7 mouse cellular contexts compared by ENCODE assay signal in genomic region chr7:142968809-142969511, GRCm38 (mm10). TPM values are rescaled to one million over a fixed set of nuclear protein-coding genes. Genes with fewer than 3 reads are reported as not detected.
DNase-seq lines count a peak whose midpoint lies in the region; ATAC-seq lines count a peak whose summit lies in the region.

Gene Ascl2, minus strand, starts transcription at chr7:142969264.

- peak within 1 kb of the TSS; percentile 60 for H3K9ac ChIP-seq in embryonic facial prominence, embryonic 13.5 days
- H3K9ac ChIP-seq in hindbrain, embryonic 14.5 days, result peak within 1 kb of the TSS; percentile 39
- H3K9ac ChIP-seq in liver, embryonic 16.5 days (ENCODE audit: low read depth, low read length), result no peak within 1 kb of the TSS
- H3K9ac ChIP-seq in neural tube, embryonic 15.5 days (replicated peaks), result peak within 1 kb of the TSS; percentile 48

- WGBS in embryonic facial prominence, embryonic 13.5 days, result under 1% methylated on average over 51 of the region's 51 CpGs
- WGBS in hindbrain, embryonic 14.5 days, result 1% methylated on average over 51 of the region's 51 CpGs
- 1% methylated on average over 49 of the region's 51 CpGs for WGBS in liver, embryonic 16.5 days (ENCODE audit: insufficient replicate concordance)
- WGBS in neural tube, embryonic 15.5 days, result under 1% methylated on average over 49 of the region's 51 CpGs

- H3K4me3 ChIP-seq in embryonic facial prominence, embryonic 13.5 days, result peak within 1 kb of the TSS; percentile 50
- H3K4me3 ChIP-seq in hindbrain, embryonic 14.5 days (replicated peaks; ENCODE audit: low read length), result peak within 1 kb of the TSS; percentile 42
- H3K4me3 ChIP-seq in liver, embryonic 16.5 days (ENCODE audit: low read depth, low read length), result peak within 1 kb of the TSS; percentile 46
- peak within 1 kb of the TSS; percentile 52 for H3K4me3 ChIP-seq in neural tube, embryonic 15.5 days (replicated peaks)

- no peaks in the 10 kb centered on the region for H3K9me3 ChIP-seq in embryonic facial prominence, embryonic 13.5 days
- no peaks in the 10 kb centered on the region for H3K9me3 ChIP-seq in hindbrain, embryonic 14.5 days (ENCODE audit: control insufficient read depth, low read length)
- H3K9me3 ChIP-seq in liver, embryonic 16.5 days (replicated peaks; ENCODE audit: control insufficient read depth, low read length), result no peaks in the 10 kb centered on the region
- H3K9me3 ChIP-seq in neural tube, embryonic 15.5 days (replicated peaks), result no peaks in the 10 kb centered on the region

- H3K4me2 ChIP-seq in embryonic facial prominence, embryonic 13.5 days, result peak within 1 kb of the TSS; percentile 97
- H3K4me2 ChIP-seq in hindbrain, embryonic 14.5 days (replicated peaks), result peak within 1 kb of the TSS; percentile 98
- H3K4me2 ChIP-seq in liver, embryonic 16.5 days (ENCODE audit: low read depth, low read length), result peak within 1 kb of the TSS; percentile 69
- H3K4me2 ChIP-seq in neural tube, embryonic 15.5 days, result peak within 1 kb of the TSS; percentile 99

- H3K4me1 ChIP-seq in embryonic facial prominence, embryonic 13.5 days, result peaks cover 22% of the 10 kb centered on the region
- H3K4me1 ChIP-seq in hindbrain, embryonic 14.5 days (replicated peaks; ENCODE audit: control insufficient read depth, insufficient read depth, low read length), result peaks cover 18% of the 10 kb centered on the region
- H3K4me1 ChIP-seq in liver, embryonic 16.5 days (ENCODE audit: control insufficient read depth, low read depth, low read length), result peaks cover 5% of the 10 kb centered on the region
- H3K4me1 ChIP-seq in neural tube, embryonic 15.5 days, result peaks cover 26% of the 10 kb centered on the region

- H3K36me3 ChIP-seq in embryonic facial prominence, embryonic 13.5 days, result no peaks in the 10 kb centered on the region
- H3K36me3 ChIP-seq in hindbrain, embryonic 14.5 days (replicated peaks; ENCODE audit: control insufficient read depth, insufficient read depth), result no peaks in the 10 kb centered on the region
- H3K36me3 ChIP-seq in liver, embryonic 16.5 days (ENCODE audit: control insufficient read depth, insufficient read depth), result no peaks in the 10 kb centered on the region
- no peaks in the 10 kb centered on the region for H3K36me3 ChIP-seq in neural tube, embryonic 15.5 days

- peaks cover 87% of the 10 kb centered on the region for H3K27me3 ChIP-seq in embryonic facial prominence, embryonic 13.5 days
- H3K27me3 ChIP-seq in hindbrain, embryonic 14.5 days (ENCODE audit: control insufficient read depth, insufficient read depth, low read length), result peaks cover 79% of the 10 kb centered on the region
- H3K27me3 ChIP-seq in liver, embryonic 16.5 days (ENCODE audit: control insufficient read depth, insufficient read depth, low read depth, low read length), result peaks cover 66% of the 10 kb centered on the region
- H3K27me3 ChIP-seq in neural tube, embryonic 15.5 days (replicated peaks), result peaks cover 84% of the 10 kb centered on the region

- H3K27ac ChIP-seq in embryonic facial prominence, embryonic 13.5 days, result no peak within 1 kb of the TSS
- H3K27ac ChIP-seq in hindbrain, embryonic 14.5 days, result no peak within 1 kb of the TSS
- H3K27ac ChIP-seq in liver, embryonic 16.5 days (ENCODE audit: low read length), result no peak within 1 kb of the TSS
- no peak within 1 kb of the TSS for H3K27ac ChIP-seq in neural tube, embryonic 15.5 days (replicated peaks)

- ATAC-seq in embryonic facial prominence, embryonic 13.5 days (ENCODE audit: insufficient number of reproducible peaks, insufficient read depth, low FRiP score, low TSS enrichment, low read depth), result no peak
- peak; percentile 64; the same call in 1 of the 2 replicates for ATAC-seq in hindbrain, embryonic 14.5 days (ENCODE audit: low FRiP score)
- no peak for ATAC-seq in liver, embryonic 16.5 days (ENCODE audit: low read depth)
- peak; percentile 79 for ATAC-seq in neural tube, embryonic 15.5 days (ENCODE audit: low FRiP score)

- peak; percentile 12 for DNase-seq in CD4-positive helper T cell, adult 2 months (ENCODE audit: low read depth, low spot score)
- peak; percentile 79 for DNase-seq in ES-CJ7 (ENCODE audit: low read depth, low spot score)
- DNase-seq in hindbrain, embryonic 14.5 days (ENCODE audit: low spot score), result peak; percentile 59
- DNase-seq in layer of hippocampus, adult 9-11 months, result no peak

RNA-seq across cellular contexts. Expression of gene Ascl2, which starts in this region (rescaled TPM):
- polyA plus RNA-seq in embryonic facial prominence, embryonic 13.5 days (2015; fragmentation: Nextera tagmentation; extraction: Ambion mirVana), result 0.41 and 1.3 TPM in 2 replicates
- 0.39 and 0.51 TPM in 2 replicates for polyA plus RNA-seq in hindbrain, embryonic 14.5 days (2014; fragmentation: Nextera tagmentation; extraction: Ambion mirVana)
- 0.29 and 0.91 TPM in 2 replicates for polyA plus RNA-seq in liver, embryonic 16.5 days (2015; fragmentation: Nextera tagmentation; extraction: Ambion mirVana)
- 0.58 and 1.5 TPM in 2 replicates for polyA plus RNA-seq in neural tube, embryonic 15.5 days (2015; fragmentation: Nextera tagmentation; extraction: Ambion mirVana)

Comparison
In these comparisons a context has a peak if more than half of its experiments do, and no peak if none do; other contexts are left out.
1. Peak in DNase-seq, ATAC-seq, H3K4me3 ChIP-seq, H3K9ac ChIP-seq and H3K4me2 ChIP-seq in hindbrain, embryonic 14.5 days; RNA of the gene not detected or under 1 TPM.